Mouse (Mus musculus) left cerebral cortex, adult 18-20 months (tissue): ENCODE measurements around the gene Hibch. TPM values are rescaled to one million over a fixed set of nuclear protein-coding genes. Genes with fewer than 3 reads are reported as not detected.

ENCODE experiments used
- DNase-seq, 2 experiments: peaks; one replicate each; pipeline ENCODE4 v3.0.0; 2021 to 2022; ENCODE audit warnings: low spot score in 2 of 2, mixed read lengths in 1 of 2
- long read RNA-seq, 2 experiments: library from polyadenylated mRNA; stranded (forward); transcript quantifications; one replicate each; pipeline ENCODE4 v2.0.0; 2021
- total RNA-seq, 2 experiments: library from RNA; stranded (reverse); gene quantifications; 2 replicates each; pipeline ENCODE4 v1.2.3; 2021

The Hibch gene
- total RNA-seq = 10 to 100 TPM; 12.3 to 15.3 TPM
- long read RNA-seq, experiment 1, transcript Hibch-201 (14 exons, 1,830 nt) = major isoform, 5 of 6 reads
- long read RNA-seq, experiment 1, partial matches to known transcripts = 0 of 6 reads
- long read RNA-seq, experiment 1, other reads (novel, unspliced or antisense) = 1 of 6 reads
- long read RNA-seq, experiment 2, transcript Hibch-201 (14 exons, 1,830 nt) = major isoform, 8 of 10 reads
- long read RNA-seq, experiment 2, partial matches to known transcripts = 0 of 10 reads
- long read RNA-seq, experiment 2, other reads (novel, unspliced or antisense) = 2 of 10 reads

DNA sequence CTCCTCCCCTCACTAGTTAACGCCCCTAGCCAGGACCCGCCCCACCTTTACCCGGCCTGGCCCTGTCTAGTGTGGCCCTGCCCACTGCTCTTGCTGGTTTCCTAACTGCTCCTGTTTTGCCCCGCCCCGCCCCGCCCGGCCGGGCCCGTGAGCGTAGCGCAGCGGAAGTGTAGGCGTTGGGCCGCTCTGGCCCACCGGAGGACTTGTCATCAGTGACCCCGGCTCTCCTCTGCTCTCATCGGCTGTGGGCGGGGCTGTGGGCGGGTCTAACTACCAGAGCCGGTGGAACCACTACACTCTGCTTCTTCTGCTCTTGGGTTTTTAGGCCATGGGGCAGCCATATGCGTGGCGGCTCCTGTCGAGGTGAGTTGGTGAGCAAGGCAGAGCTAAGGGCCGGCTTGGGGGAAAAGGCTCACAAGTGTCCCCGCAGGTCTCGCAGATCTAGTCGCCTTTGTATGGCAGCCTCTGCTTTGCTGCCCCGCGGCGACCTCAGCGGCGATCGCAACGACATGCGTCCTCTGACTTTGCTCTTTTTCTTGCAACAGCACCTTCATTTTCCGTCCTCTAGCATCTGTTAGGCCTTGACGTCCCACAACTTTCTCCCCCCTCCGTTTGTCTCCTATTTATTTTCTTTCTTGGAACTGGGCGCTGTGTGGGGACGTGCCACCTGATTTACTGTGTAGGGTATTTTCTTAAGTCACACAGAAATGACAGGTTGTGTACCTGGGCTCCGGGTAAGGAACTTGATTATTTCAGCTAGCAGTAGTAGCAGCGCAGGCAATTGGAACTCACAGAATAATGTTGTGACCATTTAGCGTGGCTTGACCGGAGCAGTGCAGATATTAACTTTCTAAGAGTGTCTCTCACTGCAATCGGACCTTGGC is at the start of gene Hibch:
Gene Hibch, plus strand, starts transcription at position 148 of the 884 bp plus-strand sequence.
- peak; percentile 94 to 98 for DNase-seq

DNA sequence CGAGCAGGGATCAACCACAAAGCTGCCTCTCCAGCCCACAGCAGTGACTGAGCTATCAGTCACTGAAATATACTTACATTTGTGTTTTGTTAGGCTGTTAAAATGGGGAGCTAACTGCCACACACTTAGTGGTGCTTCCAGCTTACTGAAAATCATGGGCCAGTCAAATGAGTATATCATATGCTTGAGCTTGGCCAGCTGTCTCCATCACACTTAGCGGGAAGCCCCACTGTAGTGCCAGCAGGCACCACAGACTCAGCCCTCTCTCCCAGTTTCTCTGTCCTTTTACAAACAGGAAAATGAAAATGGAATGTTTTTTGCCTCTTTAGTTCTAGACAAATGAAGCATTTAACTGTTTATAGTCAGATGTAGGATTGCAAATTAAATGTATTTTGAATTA is 48.8 kb upstream of the Hibch start:
- no peak for DNase-seq

DNA sequence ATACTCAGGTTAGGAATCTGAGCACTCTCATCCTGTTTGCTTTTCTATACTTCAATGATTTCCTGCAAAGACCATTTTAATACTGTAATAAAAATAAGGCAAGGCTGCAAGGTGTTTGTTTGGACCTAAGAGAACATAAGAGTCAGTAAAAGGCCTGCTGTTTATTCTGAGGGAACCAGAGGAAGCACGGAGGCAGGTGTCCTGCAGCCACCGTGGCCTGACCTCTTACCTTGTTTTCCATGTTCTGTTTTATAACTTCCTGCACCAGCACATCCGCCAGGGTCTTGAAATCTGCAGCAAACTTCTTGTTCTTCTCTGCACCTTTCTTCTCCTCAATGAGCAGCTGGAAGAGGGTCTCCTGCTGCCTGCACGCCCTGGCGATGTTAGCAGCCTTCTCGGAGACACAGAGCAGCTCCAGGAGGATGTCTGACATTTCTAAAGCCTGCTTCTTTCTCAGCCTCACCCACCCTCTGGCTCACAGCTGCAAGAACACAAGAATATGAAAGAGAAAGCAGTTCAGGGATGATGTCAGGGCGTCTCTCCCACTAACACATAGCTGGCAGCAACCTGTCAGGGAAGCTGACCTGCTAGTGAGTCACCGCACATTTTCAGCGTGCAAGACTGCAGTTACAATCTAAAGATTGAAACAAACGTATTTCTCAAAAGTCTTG is 45.5 kb upstream of the Hibch start:
- DNase-seq = peak; percentile 53 to 60

DNA sequence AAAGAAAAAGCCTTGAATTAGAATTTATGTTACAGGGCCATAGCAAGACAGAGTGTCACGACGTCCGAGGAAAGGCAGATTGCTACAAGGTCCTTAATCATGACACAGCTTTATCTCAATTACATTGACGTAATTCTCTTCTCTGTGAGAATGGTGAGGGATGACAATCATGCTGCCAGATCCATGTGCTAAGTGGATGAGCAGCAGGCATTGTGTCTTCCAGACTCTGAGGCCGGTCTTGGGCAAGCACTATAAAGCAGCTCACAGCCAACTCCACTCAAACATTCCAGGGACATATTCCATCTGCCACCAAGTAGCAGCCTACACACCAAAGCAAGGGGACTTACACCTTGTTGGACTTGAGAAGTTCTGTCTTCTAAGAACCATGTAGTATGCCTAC is 45.0 kb upstream of the Hibch start:
- no peak for DNase-seq

DNA sequence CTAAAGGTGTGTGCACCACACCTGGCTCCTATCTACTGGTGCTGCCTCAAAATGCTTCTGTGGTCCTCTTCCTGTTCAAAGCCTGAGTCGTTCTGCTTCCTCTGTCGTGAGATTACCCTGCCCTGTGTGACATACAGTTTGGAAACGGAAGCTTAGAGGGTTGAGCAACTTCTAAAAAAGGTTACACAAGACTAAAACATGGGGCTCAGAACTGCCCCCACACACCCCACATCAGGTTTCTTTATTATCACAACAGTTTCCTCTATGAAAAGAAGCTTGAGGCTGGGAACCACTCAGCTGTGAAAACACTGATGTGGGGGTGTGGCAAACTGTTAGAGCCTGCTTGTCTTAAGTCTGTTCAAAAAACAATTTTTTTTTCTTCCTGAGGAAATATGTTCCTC is 44.4 kb upstream of the Hibch start:
- no peak for DNase-seq

DNA sequence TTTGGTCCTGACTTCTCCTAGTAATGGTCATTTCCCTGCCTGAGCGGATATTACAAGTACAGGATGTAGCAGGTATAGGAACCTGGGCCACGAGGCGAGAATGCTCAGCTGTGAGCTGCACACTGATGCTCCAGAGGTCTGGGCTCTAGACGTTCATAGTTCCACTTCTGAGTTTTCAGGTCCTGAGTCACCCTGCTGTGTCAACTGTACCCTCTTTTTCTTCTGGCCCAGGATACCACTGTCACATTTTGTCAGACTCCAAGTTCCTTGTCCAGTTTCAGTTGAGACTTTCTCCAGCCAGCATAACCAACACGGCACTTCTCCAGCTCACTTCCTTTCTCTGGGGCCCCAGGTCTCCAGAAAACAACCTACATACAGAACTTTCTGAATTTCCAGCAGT is 43.1 kb upstream of the Hibch start:
- no peak for DNase-seq

DNA sequence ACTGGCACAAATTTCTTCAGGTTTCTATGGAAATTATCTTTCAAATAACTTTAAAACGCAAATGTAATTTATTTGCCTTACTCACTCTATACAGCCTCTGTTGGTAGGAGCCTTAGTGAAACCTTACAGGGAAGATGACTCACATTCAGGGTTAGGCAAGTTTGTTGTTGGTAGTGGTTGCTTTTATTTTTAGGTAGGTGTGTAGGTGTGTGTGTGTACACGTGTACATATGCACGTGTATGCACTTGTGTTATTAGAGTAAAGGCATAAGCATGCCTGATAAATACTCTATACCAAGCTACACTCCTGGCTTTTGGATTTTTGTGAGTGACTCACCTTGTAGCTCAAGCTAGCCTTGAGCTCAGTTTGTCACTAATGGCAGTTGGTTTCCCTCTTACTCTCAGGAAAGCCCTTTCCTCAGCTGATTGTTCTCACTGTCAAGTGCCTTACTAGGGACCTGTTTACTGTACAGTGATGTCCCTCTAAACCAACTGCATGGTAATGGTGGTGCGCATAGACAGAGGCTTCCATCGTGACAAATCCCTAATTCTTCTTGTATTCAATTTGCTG is 42.2 kb upstream of the Hibch start:
- DNase-seq = no peak

DNA sequence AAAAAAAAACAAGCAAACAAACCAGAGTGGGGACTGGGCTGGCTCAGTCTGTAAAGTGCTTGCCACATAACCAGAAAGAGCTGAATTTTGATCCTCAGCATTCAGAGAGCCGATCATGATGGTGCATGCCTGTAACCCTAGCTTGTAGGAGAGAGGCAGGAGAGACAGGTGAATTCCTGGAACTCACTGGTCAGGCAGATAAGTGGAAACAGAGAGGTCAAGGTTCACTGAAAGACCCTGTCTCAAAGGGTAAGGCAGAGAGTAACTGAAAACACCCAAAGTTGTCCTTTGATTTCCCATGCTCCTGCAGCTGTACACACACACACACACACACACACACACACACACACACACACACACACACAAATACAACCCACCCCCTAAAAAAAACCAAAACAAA is 39.7 kb upstream of the Hibch start:
- DNase-seq = no peak

DNA sequence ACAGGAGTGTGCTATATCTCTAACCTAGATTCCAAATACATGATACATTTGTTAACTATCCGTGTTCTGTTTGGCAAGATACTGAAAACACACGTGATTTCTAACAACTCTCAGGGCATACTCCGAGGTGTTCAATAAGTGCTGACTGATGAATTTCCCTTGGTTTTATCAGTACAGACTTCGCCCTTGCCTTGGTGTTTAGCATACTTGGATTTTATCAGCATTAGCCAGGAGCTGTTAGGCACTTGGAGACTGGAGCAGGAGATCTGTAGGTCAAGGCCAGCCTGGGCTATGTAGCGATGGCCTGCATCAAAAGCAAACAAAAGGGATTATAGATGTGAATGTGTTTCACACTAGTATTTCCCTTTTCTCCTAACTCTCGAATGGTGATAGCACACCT is 36.3 kb upstream of the Hibch start:
- no peak for DNase-seq

DNA sequence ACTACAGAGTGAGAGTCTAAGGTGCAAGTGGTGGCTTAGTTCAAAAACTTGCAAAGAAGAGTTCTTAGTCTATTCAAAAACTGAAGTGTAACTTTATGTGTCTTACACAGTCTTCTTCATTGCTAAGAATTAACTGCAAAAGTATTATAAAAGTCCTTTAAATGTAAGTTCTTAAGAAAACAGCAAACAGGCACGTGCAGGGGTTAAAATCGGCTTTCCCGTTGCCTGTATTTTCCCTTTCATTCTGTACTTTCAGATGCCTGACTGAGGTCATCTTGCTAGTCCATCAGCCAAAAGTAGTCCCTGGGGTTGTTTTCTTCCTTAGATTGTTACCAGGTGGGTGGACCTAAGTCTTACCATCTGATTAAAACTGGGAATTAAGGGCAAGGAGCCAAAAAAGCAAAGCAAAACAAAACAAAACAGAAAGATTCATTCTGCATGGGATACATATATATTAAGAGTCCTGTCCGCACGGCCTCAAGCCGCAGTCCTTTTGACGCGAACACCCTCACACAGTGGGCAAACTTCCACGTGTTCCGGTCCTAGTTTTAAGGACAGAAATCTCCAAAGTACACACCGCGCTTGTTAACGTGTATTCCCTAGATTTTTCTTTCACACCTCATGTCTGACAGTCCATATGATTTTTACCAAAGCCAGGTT is 28.4 kb upstream of the Hibch start:
- no peak for DNase-seq

DNA sequence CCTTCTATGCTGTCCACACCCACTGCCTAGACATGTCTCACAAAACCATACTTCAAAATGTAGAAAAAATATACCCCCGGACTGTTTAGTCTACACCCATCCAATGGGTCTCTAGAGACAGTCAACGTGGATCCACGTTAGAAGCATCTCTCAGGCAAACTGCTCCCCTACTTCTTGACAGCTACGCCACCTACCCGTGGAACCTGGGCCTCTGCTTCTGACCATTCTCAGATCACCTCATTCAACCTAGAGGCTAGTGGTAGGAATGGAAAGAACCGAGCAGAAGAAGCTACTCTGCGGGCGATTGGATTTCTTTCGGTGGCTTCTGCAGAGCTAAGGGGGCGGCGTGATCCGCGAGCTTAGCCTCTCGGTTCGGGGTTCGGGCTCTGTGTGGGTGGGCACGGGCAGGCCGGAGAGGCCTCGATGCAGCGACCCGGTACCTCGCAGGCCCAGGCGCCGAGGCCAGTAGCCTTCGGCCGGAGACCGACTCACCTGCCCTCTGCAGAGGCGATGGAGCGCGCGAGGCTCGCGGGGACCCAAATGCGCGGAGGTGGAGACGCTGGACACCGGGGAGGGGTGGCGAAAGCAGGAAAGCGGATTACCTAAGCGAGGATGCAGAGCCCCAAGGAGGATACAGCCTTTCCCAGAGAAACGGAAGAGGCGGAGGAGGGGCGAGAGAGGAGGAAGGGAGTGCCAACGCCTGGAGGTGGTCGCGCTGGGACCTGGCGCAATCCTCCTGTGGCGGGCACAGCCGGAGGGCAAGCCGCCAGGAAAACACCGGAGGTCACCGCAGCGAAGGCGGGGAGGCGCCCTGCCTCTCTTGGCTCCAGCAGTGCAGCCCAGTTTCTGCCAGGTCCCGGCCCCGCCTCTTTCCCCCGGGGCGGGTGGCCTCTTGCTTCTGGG is 27.6 kb upstream of the Hibch start, which contains the start of gene Inpp1:
Gene Inpp1, minus strand, starts transcription at position 779 of the 903 bp plus-strand sequence.
- peak; percentile 61 to 65 for DNase-seq

DNA sequence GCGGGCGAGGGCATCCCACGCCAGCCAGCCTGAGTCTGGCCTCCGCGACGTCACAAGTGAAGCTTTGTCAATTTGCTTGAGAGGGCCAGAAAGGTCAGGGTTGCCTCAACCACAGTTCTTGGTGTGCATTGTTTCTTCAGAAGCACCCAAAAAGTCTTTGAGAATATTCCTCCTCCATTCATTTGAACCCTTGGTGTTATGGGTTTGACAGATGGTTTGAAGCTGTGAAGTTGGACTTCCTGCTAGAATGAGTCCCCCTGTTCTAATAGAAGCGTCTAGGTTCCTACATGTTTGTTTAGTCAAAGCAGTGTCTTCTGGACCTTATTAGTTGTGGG is 26.9 kb upstream of the Hibch start:
- no peak for DNase-seq

DNA sequence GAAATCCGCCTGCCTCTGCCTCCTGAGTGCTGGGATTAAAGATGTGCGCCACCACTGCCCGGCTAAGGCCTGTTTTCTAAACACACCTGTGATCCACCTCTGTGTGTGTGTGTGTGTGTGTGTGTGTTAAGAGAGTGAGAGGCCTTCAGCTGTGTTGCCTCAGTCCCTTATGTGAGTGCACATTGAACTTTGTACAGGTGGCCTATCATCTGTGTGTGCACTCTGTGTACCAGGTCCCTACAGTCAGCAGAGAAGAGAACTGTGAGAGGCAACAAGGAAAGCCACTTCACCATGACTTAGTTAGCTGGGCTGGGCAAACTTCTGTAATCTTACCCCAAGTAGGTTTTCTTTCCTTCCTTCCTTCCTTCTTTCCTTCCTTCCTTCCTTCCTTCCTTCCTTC is 5.6 kb upstream of the Hibch start:
- no peak for DNase-seq

DNA sequence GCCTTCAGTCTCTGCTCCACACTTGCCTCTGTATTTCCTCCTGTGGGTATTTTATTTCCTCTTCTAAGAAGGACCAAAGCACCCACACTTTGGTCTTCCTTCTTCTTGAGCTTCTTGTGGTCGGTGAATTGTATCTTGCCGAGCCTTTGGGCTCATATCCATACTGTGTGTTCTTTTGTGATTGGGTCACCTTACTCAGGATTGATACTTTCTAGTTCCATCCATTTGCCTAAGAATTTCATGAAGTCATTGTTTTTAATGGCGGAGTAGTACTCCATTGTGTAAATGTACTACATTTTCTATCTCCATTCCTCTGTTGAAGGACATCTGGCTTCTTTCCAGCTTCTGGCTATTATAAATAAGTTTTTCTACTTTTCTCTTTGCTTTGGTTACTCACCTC is 375 bp upstream of the Hibch start:
- DNase-seq = no peak

DNA sequence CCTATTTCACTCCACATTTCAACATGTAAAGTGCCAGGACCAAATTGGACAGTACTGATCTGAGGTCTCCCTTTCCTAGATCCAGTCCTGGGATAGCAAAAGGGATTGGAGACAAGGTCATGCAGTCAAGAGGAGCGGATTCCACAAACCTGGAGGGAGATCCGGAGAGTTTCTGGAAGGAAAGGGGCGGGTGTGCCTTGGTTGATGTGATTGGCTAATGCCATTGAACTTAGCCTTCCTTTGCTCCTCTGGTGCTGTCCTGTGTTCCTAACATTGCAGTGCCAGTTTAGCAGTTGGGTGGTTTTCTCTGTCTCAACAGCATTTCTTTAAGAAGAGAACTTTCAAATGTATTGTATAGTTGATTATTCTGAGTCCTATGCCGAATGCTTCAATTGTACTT is 1.8 kb downstream of the Hibch start:
- no peak for DNase-seq

DNA sequence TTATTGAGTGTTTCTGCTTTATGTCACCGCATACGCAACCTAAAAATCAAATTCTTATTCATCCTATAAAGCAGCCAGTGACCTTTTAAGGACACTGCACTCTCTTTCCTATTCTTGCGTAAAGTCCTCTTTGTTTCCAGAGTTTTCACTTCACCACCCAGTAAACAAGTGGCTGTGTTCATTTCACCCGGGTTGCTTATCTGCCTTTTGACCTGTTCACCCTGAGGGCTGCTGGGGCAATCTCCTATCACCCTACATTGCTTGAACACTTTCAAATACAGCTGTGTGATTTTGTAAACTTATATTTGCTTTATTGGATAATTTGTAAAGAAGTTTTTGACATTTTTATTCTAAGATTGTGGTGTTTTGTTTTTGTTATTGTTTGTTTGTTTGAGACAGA is 4.7 kb downstream of the Hibch start:
- DNase-seq = no peak

DNA sequence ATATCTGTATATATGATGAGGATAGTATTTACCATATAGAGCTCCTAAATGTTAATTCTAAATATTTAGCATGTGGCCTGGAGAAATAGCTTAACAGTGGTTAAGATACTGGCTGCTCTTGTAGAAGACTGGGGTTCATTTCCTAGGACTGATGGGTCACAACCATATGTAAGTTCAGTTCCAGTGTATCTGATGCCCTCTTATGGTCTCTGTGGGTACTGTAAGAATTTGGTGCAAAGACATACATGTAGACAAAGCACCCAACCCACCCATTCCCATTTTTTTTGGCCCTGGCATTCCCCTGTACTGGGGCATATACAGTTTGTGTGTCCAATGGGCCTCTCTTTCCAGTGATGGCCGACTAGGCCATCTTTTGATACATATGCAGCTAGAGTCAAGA is 9.3 kb downstream of the Hibch start:
- peak; percentile 12 to 48 for DNase-seq

DNA sequence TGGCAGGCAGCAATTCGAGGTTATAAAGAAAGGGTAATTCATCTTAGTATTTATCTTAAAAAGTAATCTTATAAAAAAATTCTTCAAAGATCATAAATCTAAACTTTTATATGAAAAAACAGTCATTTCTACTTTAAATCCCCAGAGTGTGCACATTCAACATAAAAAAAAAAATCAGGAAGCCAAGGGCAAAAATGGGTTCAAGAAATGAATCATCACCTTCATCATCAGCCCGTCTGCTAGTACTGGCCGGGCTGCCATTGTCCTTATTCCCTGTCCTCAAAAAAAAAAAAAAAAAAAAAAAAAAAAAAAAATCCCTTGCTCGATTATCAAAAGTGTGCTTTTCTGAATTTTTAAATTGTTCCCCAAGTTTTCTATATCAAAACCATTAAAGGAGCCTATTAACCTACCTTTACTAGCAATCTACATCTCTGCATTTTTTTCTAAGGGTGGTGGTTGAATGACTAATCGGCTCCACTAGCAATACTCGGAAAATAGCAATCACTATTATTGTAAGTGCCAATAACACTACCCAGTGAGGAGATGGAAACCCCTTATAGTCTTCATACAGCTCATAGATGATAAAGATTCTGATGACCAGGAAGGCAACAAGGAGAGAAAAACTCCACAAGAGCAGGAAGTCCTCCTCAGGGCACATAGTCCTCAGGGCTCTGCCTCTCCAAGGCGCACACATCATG is 11.3 kb downstream of the Hibch start:
- no peak for DNase-seq

DNA sequence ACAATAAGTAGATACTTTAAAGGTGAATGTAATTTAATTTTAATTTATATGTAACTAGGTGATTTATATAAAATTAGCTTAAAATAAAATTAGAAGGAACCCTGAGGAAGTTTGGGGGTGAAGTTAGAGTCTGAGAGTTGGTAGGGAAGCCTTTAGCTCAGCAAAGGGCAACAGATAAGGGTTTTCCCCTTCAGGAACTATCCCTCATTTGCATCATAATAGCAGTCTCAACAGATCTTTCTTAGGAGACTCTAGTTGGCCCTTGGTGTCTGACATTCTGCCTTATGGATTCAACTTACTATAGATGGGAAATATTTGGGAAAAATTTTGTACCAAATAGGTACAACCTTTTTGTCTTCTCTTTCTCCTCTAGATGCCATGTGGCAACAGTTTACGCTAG is 19.5 kb downstream of the Hibch start:
- DNase-seq = no peak

DNA sequence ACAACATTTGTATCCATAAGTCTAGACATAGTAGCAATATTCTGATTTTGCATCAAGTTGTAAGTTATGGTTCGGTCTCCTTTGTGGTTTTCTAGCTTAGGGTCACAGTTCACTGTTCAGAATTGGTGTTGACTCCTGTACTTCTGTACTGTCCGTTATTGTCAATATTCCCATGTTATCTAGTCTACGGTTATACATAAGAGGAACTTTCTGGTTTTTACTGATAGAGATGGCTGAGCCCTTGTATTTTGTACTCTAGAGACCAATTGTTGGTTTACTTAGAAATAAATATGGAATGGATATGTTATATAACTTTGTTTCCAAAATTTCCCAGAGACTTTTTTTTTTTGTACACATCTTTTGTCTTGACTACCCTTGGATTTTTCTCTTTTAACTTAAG is 21.3 kb downstream of the Hibch start:
- DNase-seq = no peak
